Mouse (Mus musculus): Measurements from ENCODE around the gene Cse1l. TPM values are rescaled to one million over a fixed set of nuclear protein-coding genes. Genes with fewer than 3 reads are reported as not detected.
A peak's percentile ranks its signal among the peaks of the same experiment; 100 is the strongest.

The Cse1l gene
- total RNA-seq, 2 experiments from 2014 or later = 74.4 to 87.8 TPM

- no peak for ATAC-seq (ENCODE audit: poor library complexity, severe bottlenecking)
Observed at GRCm38 (mm10) chr2:166973153-166973552, 67.3 kb downstream of the Cse1l start.

- ATAC-seq (ENCODE audit: poor library complexity, severe bottlenecking) = peak; percentile 36; the same call in 1 of the 2 replicates
Observed at GRCm38 (mm10) chr2:166974177-166974872, 68.5 kb downstream of the Cse1l start.

- ATAC-seq (ENCODE audit: poor library complexity, severe bottlenecking) = peak; percentile 82
Observed at GRCm38 (mm10) chr2:166976356-166976755, 70.5 kb downstream of the Cse1l start.

- ATAC-seq (ENCODE audit: poor library complexity, severe bottlenecking) = no peak
Observed at GRCm38 (mm10) chr2:166977490-166977889, 71.7 kb downstream of the Cse1l start.

GRCm38 (mm10) chr2:166980161-166980560 is 74.3 kb downstream of the Cse1l start:
- peak; percentile 54 for ATAC-seq (ENCODE audit: poor library complexity, severe bottlenecking)

- ATAC-seq (ENCODE audit: poor library complexity, severe bottlenecking) = no peak
Observed at GRCm38 (mm10) chr2:166983351-166983894, 77.6 kb downstream of the Cse1l start.

GRCm38 (mm10) chr2:166990861-166991260 is 85.0 kb downstream of the Cse1l start:
- ATAC-seq (ENCODE audit: poor library complexity, severe bottlenecking) = no peak

- no peak for ATAC-seq (ENCODE audit: poor library complexity, severe bottlenecking)
Observed at GRCm38 (mm10) chr2:166991945-166992344, 86.1 kb downstream of the Cse1l start.

GRCm38 (mm10) chr2:166995021-166995795 is 89.4 kb downstream of the Cse1l start:
- peak; percentile 10; the same call in 1 of the 2 replicates for ATAC-seq (ENCODE audit: poor library complexity, severe bottlenecking)

Other genes starting within 250 kb of the Cse1l start
- gene Prex1, start 192.2 kb upstream of the Cse1l start, total RNA-seq (2015) = 75.3 and 85.4 TPM in 2 replicates
- gene Prex1, start 192.2 kb upstream of the Cse1l start, total RNA-seq (2017) = 61.1 and 73.3 TPM in 2 replicates
- 2.1 and 4.5 TPM in 2 replicates for gene Trp53rkb, start 113.5 kb upstream of the Cse1l start, total RNA-seq (2015)
- gene Trp53rkb, start 113.5 kb upstream of the Cse1l start, total RNA-seq (2017) = 1.5 and 2.0 TPM in 2 replicates
- 13.0 and 13.9 TPM in 2 replicates for gene Arfgef2, start 100.5 kb upstream of the Cse1l start, total RNA-seq (2015)
- gene Arfgef2, start 100.5 kb upstream of the Cse1l start, total RNA-seq (2017) = 11.5 and 18.7 TPM in 2 replicates
- 28.5 and 36.0 TPM in 2 replicates for gene Stau1, start 90.3 kb downstream of the Cse1l start, total RNA-seq (2015)
- gene Stau1, start 90.3 kb downstream of the Cse1l start, total RNA-seq (2017) = 28.9 and 32.6 TPM in 2 replicates
- 14.5 and 15.3 TPM in 2 replicates for gene Ddx27, start 109.2 kb downstream of the Cse1l start, total RNA-seq (2015)
- 48.1 and 50.4 TPM in 2 replicates for gene Ddx27, start 109.2 kb downstream of the Cse1l start, total RNA-seq (2017)
- gene Znfx1, start 157.0 kb downstream of the Cse1l start, total RNA-seq (2015) = 28.2 and 29.2 TPM in 2 replicates
- gene Znfx1, start 157.0 kb downstream of the Cse1l start, total RNA-seq (2017) = 58.4 and 78.1 TPM in 2 replicates

All from megakaryocyte, adult 5-6 weeks (primary cell).